Mouse (Mus musculus) layer of hippocampus, postnatal 10 days (tissue): ENCODE measurements around the gene Ubr4. TPM values are rescaled to one million over a fixed set of nuclear protein-coding genes. Genes with fewer than 3 reads are reported as not detected.
"Not testable (repeated sequence)": the region's sequence is repeated elsewhere in the genome, so short reads cannot be mapped to it uniquely, and the experiment has no call there.

ENCODE experiments used
- DNase-seq, 2 experiments: peaks; one replicate each; pipeline ENCODE4 v3.0.0; 2021; ENCODE audit warnings: low spot score in 2 of 2
- microRNA-seq, 2 experiments: library from miRNA; unstranded; fragments of <30 nt; microRNA quantifications; one replicate each; pipeline ENCODE4 v1.2.0; 2021
- total RNA-seq, 2 experiments: library from RNA; stranded (reverse); gene quantifications; 2 replicates each; pipeline ENCODE4 v1.2.3; 2021

The Ubr4 gene
- total RNA-seq, 2 experiments from 2014 or later, result 146 to 147 TPM

- DNase-seq, result not testable (repeated sequence)
Measured at GRCm38 (mm10) chr4:139530248-139530647, 177.8 kb downstream of the Ubr4 start, which contains the start of gene Iffo2. TSS of gene Iffo2 (plus strand) at chr4:139530548.

DNA sequence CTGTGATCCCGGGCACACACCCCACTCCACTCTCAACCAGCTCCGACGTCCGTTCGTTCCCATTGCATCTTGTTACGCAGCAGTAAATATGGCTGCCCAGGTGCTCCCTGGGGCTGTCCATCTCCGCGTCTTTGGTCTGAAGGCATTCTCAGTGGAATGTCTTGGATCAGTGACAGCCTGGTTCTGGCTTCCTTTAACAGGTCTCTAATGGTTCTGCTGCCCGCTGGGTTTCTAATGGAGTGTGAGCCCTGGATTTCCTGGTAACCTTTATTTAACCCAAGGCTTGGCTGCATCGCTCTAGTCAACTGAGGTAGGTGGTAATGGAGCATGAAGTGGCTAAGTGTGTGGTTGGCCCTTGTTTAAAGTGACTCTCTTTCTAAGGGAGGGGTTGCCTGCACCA lies 179.7 kb downstream of the Ubr4 start:
- no peak for DNase-seq

GRCm38 (mm10) chr4:139535127-139535695 lies 182.8 kb downstream of the Ubr4 start:
- peak in 1 of 2 experiments; percentile 19 for DNase-seq

DNA sequence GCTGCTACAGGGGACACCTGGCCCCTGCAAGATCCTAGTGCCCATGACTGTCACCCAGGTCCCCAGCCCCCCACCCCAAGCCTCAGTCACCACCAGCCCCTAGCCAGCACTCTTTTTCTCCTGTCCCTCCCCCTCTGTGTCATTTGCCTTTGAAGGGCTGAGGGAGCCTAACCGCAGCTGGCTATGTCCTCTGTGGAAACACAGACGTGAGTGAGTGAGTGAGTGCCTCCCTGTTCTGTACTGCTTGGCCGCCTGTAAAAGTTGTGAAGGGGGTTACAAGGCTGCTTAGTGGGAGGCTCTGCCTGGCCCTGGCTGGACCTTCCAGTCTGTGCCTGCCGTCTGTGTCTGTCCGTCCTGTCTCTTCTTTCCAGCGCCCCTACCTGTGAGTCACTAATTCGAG lies 183.3 kb downstream of the Ubr4 start:
- no peak for DNase-seq

DNA sequence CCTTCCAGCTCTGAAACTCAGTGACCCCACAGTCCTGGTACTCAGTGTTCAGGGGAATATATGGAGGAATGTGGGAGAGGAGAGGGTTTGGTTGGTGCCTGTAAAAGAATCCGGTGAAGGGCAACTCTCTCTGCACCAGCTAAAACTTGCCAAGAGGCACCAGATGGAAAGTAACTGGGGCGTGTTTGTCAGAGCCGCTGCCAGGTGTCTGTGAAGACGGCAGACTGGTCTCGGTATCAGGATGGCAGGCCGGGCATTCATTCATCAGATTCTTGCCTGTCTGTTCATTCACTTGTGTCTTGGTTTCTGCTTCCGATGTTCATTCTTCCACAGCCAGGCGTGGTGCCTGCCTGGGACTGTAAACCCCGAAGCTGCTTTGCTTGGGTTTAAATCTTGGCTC lies 184.3 kb downstream of the Ubr4 start:
- no peak for DNase-seq

Small RNAs within 50 kb of the gene (microRNA-seq; reads per million reads assigned to microRNA genes)
- gene Gm24245 (0 to 0.20 reads per million in 2 experiments), gene Gm25732 (0.39 to 0.45 reads per million in 2 experiments)

Other genes starting within 250 kb of the Ubr4 start
- 100 to 1,000 TPM; 206 to 208 TPM for gene Minos1, start 221.5 kb upstream of the Ubr4 start, total RNA-seq
- 100 to 1,000 TPM; 343 to 381 TPM for gene Capzb, start 159.7 kb upstream of the Ubr4 start, total RNA-seq
- gene Pqlc2, start 41.9 kb upstream of the Ubr4 start, total RNA-seq, result 10 to 100 TPM; 11.0 to 11.9 TPM
- gene Akr7a5, start 41.9 kb upstream of the Ubr4 start, total RNA-seq, result 10 to 100 TPM; 30.0 to 31.7 TPM
- gene Mrto4, start within 50 bp of the Ubr4 start, total RNA-seq, result 10 to 100 TPM; 49.9 to 59.2 TPM
- gene Emc1, start within 50 bp of the Ubr4 start, total RNA-seq, result 10 to 100 TPM; 74.3 to 85.0 TPM
- 10 to 100 TPM; 20.3 to 21.5 TPM for gene Iffo2, start 177.9 kb downstream of the Ubr4 start, total RNA-seq